Mouse (Mus musculus) heart, embryonic 14.5 days (tissue): ENCODE data around the gene Cdk20. TPM values are rescaled to one million over a fixed set of nuclear protein-coding genes. Genes with fewer than 3 reads are reported as not detected.

ENCODE experiments used
- ATAC-seq: fragments of 200-750 bp; cut with Nextera tagmentation; 2 replicates; pipeline ENCODE4 v1.8.0; 2017; ENCODE audit warnings: low read depth, moderate TSS enrichment; ENCODE audit not compliant: insufficient number of reproducible peaks, insufficient read depth, low FRiP score
- H3K27ac ChIP-seq, 2 experiments: fragments of 200-500 bp in 1 of 2; fragments of 300-500 bp in 1 of 2; sonication (generic) in 1 of 2; replicated peaks in 1 of 2; 2 replicates each; pipeline ENCODE4 v1.5.1; 2012 to 2014; ENCODE audit warnings: low read depth in 2 of 2, low read length in 2 of 2, control low read depth in 1 of 2, mild to moderate bottlenecking in 1 of 2, mixed read lengths in 1 of 2; ENCODE audit not compliant: control insufficient read depth in 1 of 2, insufficient read depth in 1 of 2
- H3K27me3 ChIP-seq: fragments of 300-500 bp; sonication (generic); 2 replicates; pipeline ENCODE4 v1.6.1; 2014; ENCODE audit warnings: mild to moderate bottlenecking, low read length, control low read depth; ENCODE audit not compliant: control insufficient read depth, insufficient read depth
- H3K36me3 ChIP-seq: fragments of 300-500 bp; sonication (generic); 2 replicates; pipeline ENCODE4 v1.6.1; 2014; ENCODE audit warnings: mild to moderate bottlenecking, control low read depth, low read length, mixed read lengths; ENCODE audit not compliant: control insufficient read depth, insufficient read depth
- H3K4me1 ChIP-seq, 2 experiments: fragments of 200-500 bp in 1 of 2; fragments of 300-500 bp in 1 of 2; sonication (generic) in 1 of 2; 2 replicates each; pipeline ENCODE4 v1.6.1; 2012 to 2014; ENCODE audit warnings: low read length in 2 of 2, control low read depth in 1 of 2, mixed read lengths in 1 of 2; ENCODE audit not compliant: control insufficient read depth in 2 of 2, insufficient read depth in 2 of 2
- H3K4me2 ChIP-seq: fragments of 300-500 bp; sonication (generic); 2 replicates; pipeline ENCODE4 v1.6.1; 2014; ENCODE audit warnings: mild to moderate bottlenecking, low read length
- H3K4me3 ChIP-seq, 2 experiments: fragments of 200-500 bp in 1 of 2; fragments of 300-500 bp in 1 of 2; sonication (generic) in 1 of 2; 2 replicates each; pipeline ENCODE4 v1.5.1; 2012 to 2014; ENCODE audit warnings: low read length in 2 of 2, mild to moderate bottlenecking in 2 of 2, control low read depth in 1 of 2, low read depth in 1 of 2, moderate library complexity in 1 of 2; ENCODE audit not compliant: control insufficient read depth in 1 of 2, insufficient read depth in 1 of 2
- H3K9ac ChIP-seq: fragments of 300-500 bp; sonication (generic); 2 replicates; pipeline ENCODE4 v1.6.1; 2014; ENCODE audit warnings: mild to moderate bottlenecking, low read length
- H3K9me3 ChIP-seq: fragments of 300-500 bp; sonication (generic); 2 replicates; pipeline ENCODE4 v1.6.1; 2016; ENCODE audit warnings: low read length, control low read depth; ENCODE audit not compliant: control insufficient read depth
- WGBS: fragments of 180-500 bp; shearing (Covaris S2); extraction: QIAGEN DNeasy Blood & Tissue Kit; methylation state at CpG from one replicate; pipeline ENCODE4 v1.1.7; 2014; 5-methylcytosine and 5-hydroxymethylcytosine counted together
- polyA plus RNA-seq: library from polyadenylated mRNA; unstranded; fragments of >200 nt; fragmentation: Nextera tagmentation; extraction: Ambion mirVana; gene quantifications from 2 replicates; pipeline ENCODE4 v1.2.1, GENCODE M21; 2014

Gene Cdk20
- polyA plus RNA-seq, 1 experiment from 2014 or later: 4.4 TPM

GRCm38 (mm10) chr13:64400801-64401361 lies 31.2 kb upstream of the Cdk20 start:
- Histone ChIP-seq H3K9ac (no peak overlapping the region), H3K27me3 (no peaks in the 10 kb centered on the region), H3K27ac (peak overlapping the region; percentile 67 to 72), H3K4me2 (peak overlapping the region; percentile 38), H3K9me3 (no peaks in the 10 kb centered on the region), H3K4me3 (no peak overlapping the region), H3K36me3 (no peaks in the 10 kb centered on the region), H3K4me1 (peaks cover 8 to 25% of the 10 kb centered on the region in 2 experiments)
- ATAC-seq: 0 out of 2 replicates have a peak, but pooled peaks have one; percentile 42
- WGBS: 34% methylated on average over 7 of the region's 7 CpGs

- H3K36me3 ChIP-seq: no peaks in the 10 kb centered on the region
- no peak overlapping the region for H3K4me3 ChIP-seq
- peaks cover 7 to 23% of the 10 kb centered on the region in 2 experiments for H3K4me1 ChIP-seq
- no peaks in the 10 kb centered on the region for H3K9me3 ChIP-seq
- no peak for ATAC-seq
- H3K9ac ChIP-seq: no peak overlapping the region
- no peaks in the 10 kb centered on the region for H3K27me3 ChIP-seq
- H3K4me2 ChIP-seq: no peak overlapping the region
- 50% methylated on average over 3 of the region's 3 CpGs for WGBS
- H3K27ac ChIP-seq: peak overlapping the region; percentile 1 to 67; a peak in 2 of 4 replicates
These were observed 30.1 kb upstream of the Cdk20 start for GRCm38 (mm10) chr13:64402006-64402405.

GRCm38 (mm10) chr13:64402504-64402949 lies 29.6 kb upstream of the Cdk20 start:
- Histone ChIP-seq H3K27ac (peak overlapping the region in 1 of 2 experiments; percentile 67; a peak in 1 of 4 replicates), H3K4me3 (no peak overlapping the region), H3K4me1 (peaks cover 6 to 22% of the 10 kb centered on the region in 2 experiments), H3K9me3 (no peaks in the 10 kb centered on the region), H3K9ac (no peak overlapping the region), H3K4me2 (no peak overlapping the region), H3K36me3 (no peaks in the 10 kb centered on the region), H3K27me3 (no peaks in the 10 kb centered on the region)
- WGBS: 67% methylated on average over 10 of the region's 10 CpGs
- no peak for ATAC-seq

- Histone ChIP-seq H3K36me3 (no peaks in the 10 kb centered on the region), H3K9ac (no peak overlapping the region), H3K4me3 (no peak overlapping the region), H3K27ac (no peak overlapping the region), H3K4me2 (no peak overlapping the region), H3K27me3 (no peaks in the 10 kb centered on the region), H3K9me3 (no peaks in the 10 kb centered on the region), H3K4me1 (peaks cover 6 to 22% of the 10 kb centered on the region in 2 experiments)
- no peak for ATAC-seq
- WGBS: 86% methylated on average over 8 of the region's 8 CpGs
These were observed 29.1 kb upstream of the Cdk20 start for GRCm38 (mm10) chr13:64402951-64403460.

- Histone ChIP-seq H3K27ac (no peak overlapping the region), H3K4me2 (no peak overlapping the region), H3K9me3 (no peaks in the 10 kb centered on the region), H3K4me1 (peaks cover 6 to 22% of the 10 kb centered on the region in 2 experiments), H3K4me3 (no peak overlapping the region), H3K9ac (no peak overlapping the region), H3K27me3 (no peaks in the 10 kb centered on the region), H3K36me3 (no peaks in the 10 kb centered on the region)
- ATAC-seq: no peak
- WGBS: 41% methylated on average over 3 of the region's 3 CpGs
These were observed 28.6 kb upstream of the Cdk20 start for GRCm38 (mm10) chr13:64403519-64403918.

- no peaks in the 10 kb centered on the region for H3K27me3 ChIP-seq
- no peak for ATAC-seq
- no peak overlapping the region for H3K4me2 ChIP-seq
- no peak overlapping the region; the same call in 1 of the 2 replicates for H3K9ac ChIP-seq
- no peaks in the 10 kb centered on the region for H3K9me3 ChIP-seq
- no peaks in the 10 kb centered on the region for H3K36me3 ChIP-seq
- peak overlapping the region in 1 of 2 experiments; percentile 3; a peak in 1 of 4 replicates for H3K27ac ChIP-seq
- 50% methylated on average over 6 of the region's 6 CpGs for WGBS
- H3K4me1 ChIP-seq: peaks cover 4 to 20% of the 10 kb centered on the region in 2 experiments
- no peak overlapping the region for H3K4me3 ChIP-seq
These were observed 26.6 kb upstream of the Cdk20 start for GRCm38 (mm10) chr13:64405550-64405949.

GRCm38 (mm10) chr13:64407992-64408391 lies 24.1 kb upstream of the Cdk20 start:
- WGBS: 73% methylated on average over 5 of the region's 5 CpGs
- no peaks in the 10 kb centered on the region for H3K27me3 ChIP-seq

More at GRCm38 (mm10) chr13:64407992-64408391, 24.1 kb upstream of the Cdk20 start:
- Histone ChIP-seq H3K4me2 (no peak overlapping the region), H3K4me1 (peaks cover 0 to 5% of the 10 kb centered on the region in 2 experiments; a peak in 1 of 4 replicates), H3K9me3 (no peaks in the 10 kb centered on the region), H3K36me3 (no peaks in the 10 kb centered on the region), H3K4me3 (no peak overlapping the region), H3K27ac (no peak overlapping the region), H3K9ac (no peak overlapping the region)
- no peak for ATAC-seq
